Mouse (Mus musculus): ENCODE measurements around the gene Stum. TPM values are rescaled to one million over a fixed set of nuclear protein-coding genes. Genes with fewer than 3 reads are reported as not detected.

Gene Stum
- polyA plus RNA-seq, 1 experiment = 4.2 TPM

DNA sequence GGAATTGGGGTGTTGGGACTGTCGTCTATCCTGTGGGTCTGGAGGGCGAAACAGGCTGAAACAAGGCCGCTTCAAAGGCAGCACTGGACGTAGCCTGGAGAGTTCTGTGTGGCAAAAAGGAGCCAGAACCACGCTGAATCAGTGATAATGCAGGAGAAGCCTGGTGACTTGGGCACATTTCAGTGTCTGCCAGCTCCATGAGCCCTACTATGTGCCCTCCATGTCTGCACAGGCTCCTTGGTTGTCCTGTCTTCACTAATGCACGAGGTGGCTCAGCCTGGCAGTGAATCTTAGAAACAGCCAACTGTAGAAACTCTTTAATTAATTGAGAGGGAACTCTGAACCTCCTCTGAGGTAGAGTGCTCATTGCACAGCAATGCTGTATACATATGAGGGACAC is 56.9 kb downstream of the Stum start:
- no peak overlapping the region for H3K4me3 ChIP-seq (replicated peaks; ENCODE audit: extremely low read depth, low read depth, low read length)
- WGBS = 87% methylated on average over 6 of the region's 6 CpGs
- no peak for TF ChIP-seq POLR2A (IDR thresholded peaks at IDR 0.05; ENCODE audit: borderline replicate concordance, extremely low read depth, low read depth, low read length)
- TF ChIP-seq CTCF (IDR thresholded peaks at IDR 0.05; ENCODE audit: insufficient read depth, low read length) = no peak
- peaks cover 13% of the 10 kb centered on the region for H3K4me1 ChIP-seq (ENCODE audit: control insufficient read depth, insufficient read depth, low read length)
- DNase-seq = no peak

DNA sequence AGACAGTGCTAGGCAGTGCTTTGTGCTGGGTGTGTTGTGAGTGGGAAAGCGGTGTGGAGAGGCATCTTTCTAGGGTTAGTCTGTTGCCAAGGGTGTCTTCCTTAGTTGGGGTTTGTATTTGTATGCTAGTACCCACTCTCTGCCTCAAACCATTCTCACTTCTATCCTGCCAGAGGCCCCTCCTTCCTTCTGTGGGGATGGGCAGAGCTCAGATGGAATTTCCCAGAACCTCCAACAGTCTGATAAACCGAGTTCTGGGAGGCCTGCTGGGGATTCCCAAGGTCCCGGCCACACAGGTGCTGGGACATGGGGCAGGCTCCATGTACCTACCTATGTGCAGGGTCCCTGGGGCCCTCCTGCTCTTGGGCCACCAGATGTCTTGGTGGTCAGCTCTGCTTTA is 59.4 kb downstream of the Stum start:
- Histone ChIP-seq H3K4me3 (replicated peaks; ENCODE audit: extremely low read depth, low read depth, low read length) (no peak overlapping the region), H3K4me1 (ENCODE audit: control insufficient read depth, insufficient read depth, low read length) (peaks cover 18% of the 10 kb centered on the region)
- 81% methylated on average over 3 of the region's 3 CpGs for WGBS
- DNase-seq = no peak
- TF ChIP-seq POLR2A (IDR thresholded peaks at IDR 0.05; ENCODE audit: borderline replicate concordance, extremely low read depth, low read depth, low read length) = no peak
- TF ChIP-seq CTCF (IDR thresholded peaks at IDR 0.05; ENCODE audit: insufficient read depth, low read length) = no peak

DNA sequence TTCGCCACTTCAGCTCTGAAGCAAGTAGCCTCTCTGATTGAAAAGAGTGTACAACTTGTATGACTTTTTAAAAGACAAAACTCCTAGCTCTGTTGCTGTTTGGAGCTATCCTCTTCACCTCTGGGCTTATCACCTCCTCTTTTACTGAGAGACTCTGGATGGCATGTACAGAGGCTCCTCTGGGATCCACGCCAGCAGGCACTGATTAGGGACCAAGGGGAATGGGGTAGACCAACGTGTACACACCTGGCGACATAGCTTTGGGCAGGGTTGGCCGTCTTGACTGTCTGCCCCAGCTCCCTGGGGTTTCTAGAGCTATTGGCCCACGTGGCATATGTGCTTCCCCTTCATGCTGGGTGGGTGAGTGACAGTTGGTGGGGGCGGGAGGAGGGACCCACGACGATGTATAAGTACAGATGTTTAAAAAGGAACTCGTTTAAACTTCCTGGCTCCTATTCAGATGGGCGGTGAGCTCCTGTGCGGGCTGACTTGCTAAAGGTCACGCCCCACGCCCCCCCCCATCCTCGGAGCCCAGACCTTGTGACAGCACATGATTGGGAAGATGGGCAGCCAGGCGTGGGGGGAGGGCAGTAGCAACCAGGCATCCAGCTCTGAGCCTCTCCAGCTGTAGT is 60.2 kb downstream of the Stum start:
- WGBS = 39% methylated on average over 16 of the region's 16 CpGs
- Histone ChIP-seq H3K4me3 (replicated peaks; ENCODE audit: extremely low read depth, low read depth, low read length) (no peak overlapping the region), H3K4me1 (ENCODE audit: control insufficient read depth, insufficient read depth, low read length) (peaks cover 16% of the 10 kb centered on the region)
- no peak for DNase-seq
- TF ChIP-seq POLR2A (IDR thresholded peaks at IDR 0.05; ENCODE audit: borderline replicate concordance, extremely low read depth, low read depth, low read length) (no peak), CTCF (IDR thresholded peaks at IDR 0.05; ENCODE audit: insufficient read depth, low read length) (no peak)

DNA sequence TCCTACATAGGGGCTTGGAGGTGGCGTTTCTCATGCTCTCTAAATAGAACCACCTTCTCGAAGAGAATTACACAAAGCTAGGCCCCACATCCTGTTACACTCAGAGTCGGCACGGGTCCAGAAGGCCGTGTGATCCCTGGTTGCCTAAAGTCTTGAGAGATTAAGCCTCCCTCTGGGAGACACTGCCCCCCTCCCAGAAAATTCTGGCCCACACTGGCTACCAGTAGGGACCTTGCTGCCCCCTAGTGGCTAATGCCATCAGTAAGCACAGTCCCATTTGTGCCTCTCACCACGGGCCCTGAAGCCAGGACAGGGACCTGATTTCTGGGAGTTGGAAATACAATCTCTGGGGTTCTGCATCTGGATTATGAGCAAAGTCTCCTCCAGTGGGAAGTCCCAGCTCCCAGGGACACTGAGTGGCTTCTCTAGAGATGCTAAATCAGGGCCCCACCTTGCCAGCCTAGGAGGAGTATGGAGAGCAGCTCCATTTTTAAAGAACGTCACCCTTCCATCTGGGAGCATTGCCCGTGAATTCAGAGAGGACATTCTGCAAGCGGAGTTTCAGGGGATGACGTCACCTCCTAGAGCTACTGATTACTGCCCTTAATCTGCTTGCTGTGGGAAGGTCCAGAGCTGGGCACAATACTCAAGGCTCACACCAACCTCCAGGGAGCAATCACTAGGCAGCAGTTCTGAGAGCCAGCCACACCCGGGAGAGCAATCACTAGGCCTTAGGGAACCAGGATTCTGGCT is 61.1 kb downstream of the Stum start:
- Histone ChIP-seq H3K4me1 (ENCODE audit: control insufficient read depth, insufficient read depth, low read length) (peaks cover 14% of the 10 kb centered on the region), H3K4me3 (replicated peaks; ENCODE audit: extremely low read depth, low read depth, low read length) (no peak overlapping the region)
- TF ChIP-seq POLR2A (IDR thresholded peaks at IDR 0.05; ENCODE audit: borderline replicate concordance, extremely low read depth, low read depth, low read length) (no peak), CTCF (IDR thresholded peaks at IDR 0.05; ENCODE audit: insufficient read depth, low read length) (peak; percentile 74)
- peak; percentile 75 for DNase-seq
- 18% methylated on average over 11 of the region's 11 CpGs for WGBS

DNA sequence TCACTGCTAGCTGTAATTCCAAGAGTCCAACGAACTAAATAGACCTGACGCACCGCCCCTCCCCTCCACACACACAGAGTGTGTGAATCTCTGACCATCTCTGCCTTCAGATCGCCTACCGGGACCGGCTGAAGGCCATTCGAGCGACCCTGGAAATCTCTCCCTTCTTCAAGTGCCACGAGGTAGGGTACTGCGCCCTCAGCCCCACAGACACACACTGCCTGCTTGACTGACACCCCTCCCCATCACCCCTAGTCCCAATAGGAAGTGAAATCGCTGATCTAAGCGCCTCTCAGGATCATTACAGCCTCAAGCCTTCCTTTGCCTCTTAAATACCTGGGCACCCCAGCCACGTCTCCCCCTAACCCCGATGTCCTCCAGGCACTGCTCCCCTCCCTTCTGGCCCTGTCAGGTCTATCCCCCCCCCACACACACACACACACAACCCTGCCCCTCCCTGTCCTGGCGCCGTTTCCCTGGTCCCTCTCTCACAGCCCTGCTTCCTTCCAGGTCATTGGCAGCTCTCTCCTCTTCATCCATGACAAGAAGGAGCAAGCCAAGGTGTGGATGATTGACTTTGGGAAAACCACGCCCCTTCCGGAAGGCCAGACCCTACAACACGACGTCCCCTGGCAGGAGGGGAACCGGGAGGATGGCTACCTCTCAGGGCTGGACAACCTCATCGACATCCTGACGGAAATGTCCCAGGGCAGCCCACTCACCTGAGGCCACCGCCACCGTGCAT is 62.0 kb downstream of the Stum start:
- no peak for DNase-seq

DNA sequence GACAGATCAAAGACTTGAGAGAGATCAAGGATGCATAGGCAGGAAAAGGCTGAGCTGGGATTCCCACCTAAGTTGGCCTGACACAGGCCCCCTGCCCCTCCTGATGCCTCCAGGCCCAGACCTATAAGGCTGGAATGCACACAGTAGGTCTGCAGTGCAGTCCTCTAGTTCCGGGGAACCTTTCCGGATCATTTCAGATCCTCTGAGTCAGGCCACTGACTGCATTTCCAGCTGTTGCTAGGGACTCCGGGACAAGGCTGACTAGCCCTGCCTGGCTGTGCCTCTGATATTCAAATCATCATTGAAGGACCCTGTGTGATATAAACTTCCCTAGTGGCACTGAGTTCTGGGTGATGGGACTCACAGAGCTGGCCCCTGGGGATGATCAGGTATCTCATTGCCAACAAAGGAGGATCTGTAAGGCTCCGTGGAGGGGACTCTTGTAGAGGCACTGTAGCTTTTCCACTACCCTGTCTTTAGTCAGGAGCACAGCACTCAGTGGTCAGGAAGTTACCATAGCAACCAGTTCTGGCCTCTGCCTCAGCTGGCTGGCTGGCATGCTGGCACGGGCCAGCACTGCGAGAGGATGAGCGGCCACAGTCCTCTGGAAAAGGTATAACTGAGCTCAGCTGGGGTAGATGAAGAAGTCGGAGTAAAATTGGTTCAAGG is 62.7 kb downstream of the Stum start:
- no peak overlapping the region for H3K4me3 ChIP-seq (replicated peaks; ENCODE audit: extremely low read depth, low read depth, low read length)
- TF ChIP-seq POLR2A (IDR thresholded peaks at IDR 0.05; ENCODE audit: borderline replicate concordance, extremely low read depth, low read depth, low read length) = no peak
- TF ChIP-seq CTCF (IDR thresholded peaks at IDR 0.05; ENCODE audit: insufficient read depth, low read length) = no peak
- 63% methylated on average over 8 of the region's 8 CpGs for WGBS
- no peak for DNase-seq
- peaks cover 14% of the 10 kb centered on the region for H3K4me1 ChIP-seq (ENCODE audit: control insufficient read depth, insufficient read depth, low read length)

More for the DNA sequence above, 62.0 kb downstream of the Stum start:
- no peak for TF ChIP-seq CTCF (IDR thresholded peaks at IDR 0.05; ENCODE audit: insufficient read depth, low read length)
- TF ChIP-seq POLR2A (IDR thresholded peaks at IDR 0.05; ENCODE audit: borderline replicate concordance, extremely low read depth, low read depth, low read length) = no peak
- Histone ChIP-seq H3K4me3 (replicated peaks; ENCODE audit: extremely low read depth, low read depth, low read length) (no peak overlapping the region), H3K4me1 (ENCODE audit: control insufficient read depth, insufficient read depth, low read length) (peaks cover 14% of the 10 kb centered on the region)
- 56% methylated on average over 25 of the region's 25 CpGs for WGBS

DNA sequence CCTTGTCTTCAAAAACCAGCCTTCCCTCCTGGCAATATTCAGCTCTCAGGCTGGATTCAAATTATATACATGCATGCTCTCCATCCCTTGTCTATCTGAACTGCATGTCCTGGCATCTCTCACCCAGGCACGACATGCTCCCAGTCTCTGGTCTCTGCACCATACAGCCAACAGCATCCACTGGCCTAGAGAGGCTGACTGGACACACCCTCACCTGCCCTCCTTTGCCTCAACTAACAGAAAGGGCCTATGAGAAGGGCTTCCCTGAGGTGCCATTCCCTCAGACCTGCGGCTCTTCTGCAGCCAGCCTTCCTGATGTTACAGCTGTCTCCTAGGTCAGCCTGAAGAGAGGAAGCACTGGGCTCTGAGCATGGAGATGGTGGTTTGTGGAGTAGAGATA is 64.2 kb downstream of the Stum start:
- peaks cover 14% of the 10 kb centered on the region for H3K4me1 ChIP-seq (ENCODE audit: control insufficient read depth, insufficient read depth, low read length)
- H3K4me3 ChIP-seq (replicated peaks; ENCODE audit: extremely low read depth, low read depth, low read length) = no peak overlapping the region
- TF ChIP-seq CTCF (IDR thresholded peaks at IDR 0.05; ENCODE audit: insufficient read depth, low read length) (no peak), POLR2A (IDR thresholded peaks at IDR 0.05; ENCODE audit: borderline replicate concordance, extremely low read depth, low read depth, low read length) (no peak)
- WGBS = 85% methylated on average over 2 of the region's 2 CpGs
- no peak for DNase-seq

DNA sequence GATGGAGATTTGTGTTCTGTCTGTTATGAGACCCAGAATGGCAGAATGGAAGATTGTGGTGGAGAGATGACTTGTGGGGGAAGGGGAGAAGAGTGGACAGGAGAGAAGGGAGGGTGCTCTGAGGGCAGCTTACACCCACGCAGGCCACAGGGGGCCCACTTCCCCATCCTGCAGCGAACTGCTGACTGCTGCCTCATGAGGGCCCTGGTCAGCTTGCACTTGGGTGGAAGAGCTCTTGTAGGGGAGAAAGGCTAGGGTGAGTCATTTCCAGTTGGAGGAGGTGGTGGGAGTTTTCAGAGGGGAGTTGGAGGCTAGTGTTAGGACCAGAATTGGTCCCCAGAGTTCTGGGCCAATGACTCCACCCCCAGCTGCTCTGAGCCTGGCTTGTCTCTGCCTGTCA is 66.2 kb downstream of the Stum start:
- H3K4me3 ChIP-seq (replicated peaks; ENCODE audit: extremely low read depth, low read depth, low read length) = no peak overlapping the region
- DNase-seq = no peak
- no peak for TF ChIP-seq CTCF (IDR thresholded peaks at IDR 0.05; ENCODE audit: insufficient read depth, low read length)
- TF ChIP-seq POLR2A (IDR thresholded peaks at IDR 0.05; ENCODE audit: borderline replicate concordance, extremely low read depth, low read depth, low read length) = no peak
- peaks cover 12% of the 10 kb centered on the region for H3K4me1 ChIP-seq (ENCODE audit: control insufficient read depth, insufficient read depth, low read length)
- WGBS = 50% methylated on average over 2 of the region's 2 CpGs

DNA sequence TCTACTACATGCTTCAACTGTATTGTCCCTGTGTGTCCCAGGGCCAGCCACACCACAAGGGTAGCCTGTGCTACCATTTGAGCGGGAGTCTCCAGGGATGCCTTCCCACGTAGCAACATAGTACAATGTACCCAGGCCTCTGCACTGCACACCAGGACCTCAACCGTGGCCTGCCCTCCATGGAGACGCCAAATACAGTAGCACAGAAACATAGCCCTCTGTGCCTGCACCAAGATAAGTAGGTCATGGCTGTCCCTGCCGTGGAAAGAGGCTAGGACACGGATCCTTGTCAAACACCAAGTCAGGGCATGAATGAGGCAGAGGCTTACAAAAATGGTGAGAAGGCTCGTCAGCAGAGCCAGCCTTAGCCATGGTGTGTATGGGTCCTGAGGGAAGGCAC is 67.5 kb downstream of the Stum start:
- WGBS = 87% methylated on average over 7 of the region's 7 CpGs
- no peak for DNase-seq
- TF ChIP-seq POLR2A (IDR thresholded peaks at IDR 0.05; ENCODE audit: borderline replicate concordance, extremely low read depth, low read depth, low read length) = no peak
- TF ChIP-seq CTCF (IDR thresholded peaks at IDR 0.05; ENCODE audit: insufficient read depth, low read length) = no peak
- peaks cover 8% of the 10 kb centered on the region for H3K4me1 ChIP-seq (ENCODE audit: control insufficient read depth, insufficient read depth, low read length)
- no peak overlapping the region for H3K4me3 ChIP-seq (replicated peaks; ENCODE audit: extremely low read depth, low read depth, low read length)
